Mouse (Mus musculus) R1 (cell line): Measurements from ENCODE around the gene Foxp1.

ENCODE experiments used
- DNase-seq: peaks from one replicate; pipeline ENCODE4 v3.0.0-alpha.2; 2018; ENCODE audit warnings: low read depth, low spot score

The Foxp1 gene

GRCm38 (mm10) chr6:99142900-99143755 lies 379.4 kb downstream of the Foxp1 start:
- DNase-seq = no peak

- DNase-seq = no peak
Observed at GRCm38 (mm10) chr6:99138041-99138440, 384.5 kb downstream of the Foxp1 start.

- no peak for DNase-seq
Observed at GRCm38 (mm10) chr6:99137071-99137470, 385.4 kb downstream of the Foxp1 start.

GRCm38 (mm10) chr6:99135938-99136729 lies 386.4 kb downstream of the Foxp1 start:
- DNase-seq = no peak

GRCm38 (mm10) chr6:99131815-99132214 lies 390.7 kb downstream of the Foxp1 start:
- no peak for DNase-seq

GRCm38 (mm10) chr6:99130758-99131410 lies 391.6 kb downstream of the Foxp1 start:
- peak; percentile 17 for DNase-seq

- no peak for DNase-seq
Observed at GRCm38 (mm10) chr6:99126717-99127116, 395.8 kb downstream of the Foxp1 start.

GRCm38 (mm10) chr6:99120776-99121766 lies 401.4 kb downstream of the Foxp1 start:
- no peak for DNase-seq

- no peak for DNase-seq
Observed at GRCm38 (mm10) chr6:99118534-99118933, 404.0 kb downstream of the Foxp1 start.

- no peak for DNase-seq
Observed at GRCm38 (mm10) chr6:99117411-99117810, 405.1 kb downstream of the Foxp1 start.

- DNase-seq = no peak
Observed at GRCm38 (mm10) chr6:99111856-99112255, 410.7 kb downstream of the Foxp1 start.

- no peak for DNase-seq
Observed at GRCm38 (mm10) chr6:99108417-99108816, 414.1 kb downstream of the Foxp1 start.

- DNase-seq = no peak
Observed at GRCm38 (mm10) chr6:99107674-99108073, 414.8 kb downstream of the Foxp1 start.

- no peak for DNase-seq
Observed at GRCm38 (mm10) chr6:99107081-99107482, 415.4 kb downstream of the Foxp1 start.

GRCm38 (mm10) chr6:99105979-99106378 lies 416.5 kb downstream of the Foxp1 start:
- DNase-seq = no peak

- no peak for DNase-seq
Observed at GRCm38 (mm10) chr6:99104446-99104845, 418.1 kb downstream of the Foxp1 start.

- DNase-seq = no peak
Observed at GRCm38 (mm10) chr6:99103911-99104310, 418.6 kb downstream of the Foxp1 start.

GRCm38 (mm10) chr6:99101489-99101908 lies 421.0 kb downstream of the Foxp1 start:
- DNase-seq = no peak

- no peak for DNase-seq
Observed at GRCm38 (mm10) chr6:99100331-99100730, 422.2 kb downstream of the Foxp1 start.

GRCm38 (mm10) chr6:99099781-99100180 lies 422.7 kb downstream of the Foxp1 start:
- no peak for DNase-seq

GRCm38 (mm10) chr6:99097191-99097590 lies 425.3 kb downstream of the Foxp1 start:
- no peak for DNase-seq
